Mouse (Mus musculus) C2C12 (cell line): Measurements from ENCODE around the gene Slc26a11. TPM values are rescaled to one million over a fixed set of nuclear protein-coding genes. Genes with fewer than 3 reads are reported as not detected.

ENCODE experiments used
- H3K27me3 ChIP-seq: one replicate; pipeline ENCODE4 v1.6.1; 2011; ENCODE audit not compliant: control insufficient read depth, insufficient read depth, insufficient read length
- H3K36me3 ChIP-seq: one replicate; pipeline ENCODE4 v1.6.1; 2011; ENCODE audit not compliant: control insufficient read depth, insufficient read depth
- H3K4me3 ChIP-seq: one replicate; pipeline ENCODE4 v1.5.1; 2011; ENCODE audit warnings: mild to moderate bottlenecking, control low read depth; ENCODE audit not compliant: poor library complexity, insufficient read depth, severe bottlenecking
- H3K79me2 ChIP-seq: one replicate; pipeline ENCODE4 v1.6.1; 2011; ENCODE audit not compliant: control insufficient read depth, insufficient read depth
- H3K79me3 ChIP-seq: one replicate; pipeline ENCODE4 v1.6.1; 2011; ENCODE audit warnings: low read depth, control low read depth
- H3ac ChIP-seq: one replicate; pipeline ENCODE3; 2011; ENCODE audit warnings: low read depth; ENCODE audit not compliant: control insufficient read depth, insufficient read length
- CEBPB ChIP-seq: IDR thresholded peaks from one replicate; pipeline ENCODE4 v1.6.1; 2011; ENCODE audit warnings: low read depth, mild to moderate bottlenecking, control low read depth, moderate library complexity
- CTCF ChIP-seq: IDR thresholded peaks from one replicate; pipeline ENCODE4 v1.5.1; 2011; ENCODE audit not compliant: control insufficient read depth, insufficient read depth, insufficient read length
- FOSL1 ChIP-seq: IDR thresholded peaks from one replicate; pipeline ENCODE4 v1.8.0; 2011; ENCODE audit warnings: mild to moderate bottlenecking, low read length; ENCODE audit not compliant: poor library complexity, insufficient read depth, severe bottlenecking
- MAX ChIP-seq: IDR thresholded peaks from one replicate; pipeline ENCODE4 v1.6.1; 2011; ENCODE audit warnings: mild to moderate bottlenecking, control low read depth
- MYOD1 ChIP-seq: IDR thresholded peaks from one replicate; pipeline ENCODE4 v1.6.1; 2011; ENCODE audit warnings: low read depth; ENCODE audit not compliant: control insufficient read depth, insufficient read length
- MYOG ChIP-seq: IDR thresholded peaks from one replicate; pipeline ENCODE4 v1.6.1; 2011; ENCODE audit not compliant: control insufficient read depth, insufficient read length; ENCODE audit errors: extremely low read depth
- USF1 ChIP-seq: IDR thresholded peaks from one replicate; pipeline ENCODE4 v1.6.1; 2011; ENCODE audit warnings: low read depth, mild to moderate bottlenecking, control low read depth, moderate library complexity
- polyA plus RNA-seq: library from polyadenylated mRNA; unstranded; fragments of >200 nt; fragmentation: generic; extraction: Trizol; gene quantifications from one replicate; pipeline ENCODE4 v1.2.1, GENCODE M21; 2012; ENCODE audit warnings: missing spikeins

Gene Slc26a11
- polyA plus RNA-seq, 1 experiment, result 0.51 TPM

DNA sequence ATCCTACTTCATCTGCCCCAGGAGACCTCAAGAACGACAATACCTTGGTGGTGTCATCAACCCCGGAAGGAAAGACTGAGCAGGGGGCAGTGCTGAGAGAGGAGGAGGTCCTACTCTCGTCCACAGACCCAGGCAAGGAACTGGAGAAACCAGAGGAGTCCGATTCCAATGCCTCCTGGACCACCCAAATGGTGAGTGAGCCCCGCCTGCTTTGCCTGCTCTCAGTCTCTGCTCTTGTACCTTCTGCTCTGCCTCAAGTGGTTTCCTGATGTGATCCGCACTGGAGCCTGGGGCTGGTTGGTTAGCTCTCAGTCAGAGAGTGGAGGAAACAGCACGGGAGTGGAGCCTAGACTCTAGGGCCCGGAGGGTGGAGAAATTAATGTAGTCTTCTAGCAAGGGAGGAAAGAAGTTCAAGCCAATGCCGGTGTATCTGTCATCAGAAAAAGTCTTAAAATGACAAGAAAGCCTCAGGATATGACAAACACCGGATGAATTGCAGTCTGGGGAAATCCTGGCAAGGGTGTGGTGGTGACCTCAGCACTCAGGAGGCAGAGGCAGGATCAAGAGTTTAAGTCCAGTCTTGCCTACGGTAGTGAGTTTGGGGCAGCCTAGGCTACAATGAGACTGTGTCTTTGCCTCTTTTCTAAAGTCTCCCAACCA, 47.3 kb downstream of the Slc26a11 start:
- Histone ChIP-seq H3K79me3 (peaks cover 12% of the 10 kb centered on the region), H3ac (peak overlapping the region; percentile 19), H3K4me3 (no peak overlapping the region), H3K79me2 (peaks cover 62% of the 10 kb centered on the region), H3K27me3 (no peaks in the 10 kb centered on the region), H3K36me3 (peaks cover 25% of the 10 kb centered on the region)
- TF ChIP-seq CEBPB (no peak), CTCF (no peak), FOSL1 (no peak), USF1 (no peak), MAX (no peak), MYOD1 (no peak), MYOG (no peak)

DNA sequence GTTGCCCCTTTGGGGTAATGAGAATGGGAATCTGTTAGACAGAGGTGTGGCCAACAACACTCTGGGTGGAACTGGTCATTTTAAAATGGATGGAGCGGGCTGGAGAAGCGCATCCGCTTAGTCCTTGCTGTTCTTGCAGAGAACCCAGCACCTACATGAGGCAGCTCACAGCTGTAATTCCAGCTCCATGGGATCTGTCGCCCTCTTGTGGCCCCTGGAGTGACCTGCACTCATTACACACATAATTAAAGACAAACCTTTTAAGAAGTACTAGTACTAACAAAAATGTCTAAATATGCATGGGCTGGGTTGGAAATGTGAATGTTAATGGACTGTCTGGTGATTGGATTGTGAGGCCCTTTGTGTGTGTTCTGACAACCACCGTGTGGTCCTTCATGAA, 49.3 kb downstream of the Slc26a11 start:
- Histone ChIP-seq H3K79me3 (peaks cover 9% of the 10 kb centered on the region), H3K27me3 (no peaks in the 10 kb centered on the region), H3K79me2 (peaks cover 53% of the 10 kb centered on the region), H3K36me3 (peaks cover 37% of the 10 kb centered on the region), H3K4me3 (no peak overlapping the region), H3ac (no peak overlapping the region)
- TF ChIP-seq CTCF (peak; percentile 48), MAX (no peak)

DNA sequence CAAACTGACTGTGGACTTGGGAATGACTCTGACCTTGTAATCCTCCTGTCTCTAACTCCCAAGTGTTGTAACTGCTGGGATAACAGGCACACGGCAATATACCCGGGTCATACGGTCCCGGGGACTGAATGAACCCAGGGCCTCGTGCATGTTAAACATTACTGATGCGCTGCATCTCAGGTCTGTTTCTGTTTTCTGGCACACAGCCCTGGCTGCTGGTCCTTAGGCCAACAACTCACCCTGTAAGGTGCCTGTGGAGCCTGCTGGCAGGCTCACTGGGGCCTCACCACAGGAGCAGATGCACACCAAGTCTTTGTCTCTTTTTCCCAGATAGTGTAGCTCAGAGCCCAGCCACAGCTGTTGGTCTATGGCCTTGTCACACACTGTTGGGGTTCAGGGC, 52.0 kb downstream of the Slc26a11 start:
- Histone ChIP-seq H3K4me3 (no peak overlapping the region), H3K36me3 (peaks cover 50% of the 10 kb centered on the region), H3ac (no peak overlapping the region), H3K79me3 (peaks cover 9% of the 10 kb centered on the region), H3K79me2 (peaks cover 39% of the 10 kb centered on the region), H3K27me3 (no peaks in the 10 kb centered on the region)
- no peak for TF ChIP-seq MYOD1
- TF ChIP-seq CTCF, result no peak
- no peak for TF ChIP-seq MYOG
- TF ChIP-seq FOSL1, result no peak
- TF ChIP-seq CEBPB, result no peak
- TF ChIP-seq USF1, result no peak
- no peak for TF ChIP-seq MAX

DNA sequence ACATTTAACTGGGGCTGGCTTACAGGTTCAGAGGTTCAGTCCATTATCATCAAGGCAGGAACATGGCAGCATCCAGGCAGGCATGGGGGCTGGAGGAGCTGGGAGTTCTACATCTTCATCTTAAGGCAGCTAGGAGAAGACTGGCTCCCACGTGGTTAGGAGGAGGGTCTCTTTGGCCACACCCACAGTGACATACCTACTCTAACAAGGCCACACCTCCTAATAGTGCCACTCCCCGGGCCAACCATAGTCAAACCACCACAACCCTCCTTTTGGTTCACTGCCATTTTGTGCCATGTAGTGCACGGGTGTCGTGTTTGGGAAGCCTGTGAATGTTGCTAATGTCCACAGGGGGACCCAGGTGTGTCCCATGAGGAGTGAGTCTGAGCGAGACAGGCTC, 52.6 kb downstream of the Slc26a11 start:
- peaks cover 52% of the 10 kb centered on the region for H3K36me3 ChIP-seq
- H3K79me2 ChIP-seq, result peaks cover 39% of the 10 kb centered on the region
- H3K79me3 ChIP-seq, result peaks cover 9% of the 10 kb centered on the region

DNA sequence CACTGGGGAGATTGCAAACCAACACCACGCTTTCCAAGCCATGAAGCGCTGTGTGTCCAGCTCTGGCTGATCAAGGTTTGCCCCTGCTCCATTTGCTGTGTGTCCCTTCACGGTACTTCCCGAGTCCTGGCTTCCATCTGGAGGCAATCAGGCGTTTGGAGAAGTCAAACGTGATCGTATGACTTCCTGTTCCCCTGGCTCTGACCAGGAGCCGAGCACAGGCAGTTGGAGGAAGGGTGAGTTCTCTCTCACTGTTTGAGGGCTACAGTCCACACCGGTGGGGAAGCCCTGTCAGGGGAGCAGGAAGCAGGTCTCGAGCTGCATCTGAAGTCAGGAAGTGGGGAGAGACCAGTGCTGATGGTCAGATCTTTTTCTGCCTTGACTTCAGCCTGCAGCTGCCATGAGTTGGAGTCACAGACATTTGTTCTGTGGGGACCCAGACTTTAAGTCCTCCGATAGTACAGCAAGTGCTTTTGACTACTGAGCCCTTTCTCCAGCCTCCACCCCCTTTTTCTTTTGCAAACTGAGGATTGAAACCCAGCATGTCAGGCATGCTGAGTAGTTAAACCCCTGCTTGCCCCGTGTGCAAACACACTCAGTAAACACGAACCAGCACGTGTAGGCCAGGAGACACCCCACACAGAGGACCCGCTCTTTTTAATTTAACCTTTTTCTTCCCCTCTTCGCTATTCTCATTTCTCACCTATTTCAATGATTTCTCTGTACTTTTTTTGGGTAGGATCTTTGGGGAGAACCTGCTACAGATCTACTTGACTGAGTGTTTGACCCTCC, 64.2 kb downstream of the Slc26a11 start:
- no peak overlapping the region for H3ac ChIP-seq
- H3K36me3 ChIP-seq, result peaks cover 75% of the 10 kb centered on the region
- H3K79me3 ChIP-seq, result no peaks in the 10 kb centered on the region
- TF ChIP-seq USF1 (no peak), MYOG (no peak), CTCF (no peak), FOSL1 (no peak), CEBPB (no peak), MAX (no peak), MYOD1 (no peak)
- H3K79me2 ChIP-seq, result no peaks in the 10 kb centered on the region
- no peak overlapping the region for H3K4me3 ChIP-seq
- H3K27me3 ChIP-seq, result no peaks in the 10 kb centered on the region

More for the DNA sequence above, 52.6 kb downstream of the Slc26a11 start:
- TF ChIP-seq MYOD1 (no peak), FOSL1 (no peak), MAX (no peak), MYOG (no peak), CEBPB (no peak), CTCF (no peak), USF1 (no peak)
- H3K27me3 ChIP-seq, result no peaks in the 10 kb centered on the region
- H3ac ChIP-seq, result no peak overlapping the region
- no peak overlapping the region for H3K4me3 ChIP-seq
